Mouse (Mus musculus) macrophage (primary cell): Measurements from ENCODE around the gene Thbs3. TPM values are rescaled to one million over a fixed set of nuclear protein-coding genes. Genes with fewer than 3 reads are reported as not detected.

Experiments
- H3K27ac ChIP-seq: fragments of 350-480 bp; formaldehyde crosslinking; 2 replicates; pipeline ENCODE4 v1.9.0; 2021
- H3K36me3 ChIP-seq: fragments of 350-480 bp; formaldehyde crosslinking; 2 replicates; pipeline ENCODE4 v1.9.0; 2021; ENCODE audit errors: inconsistent target
- H3K4me3 ChIP-seq: fragments of 350-480 bp; formaldehyde crosslinking; 2 replicates; pipeline ENCODE4 v1.9.0; 2021; ENCODE audit errors: inconsistent target
- H3K79me2 ChIP-seq: fragments of 350-480 bp; formaldehyde crosslinking; 2 replicates; pipeline ENCODE4 v1.9.0; 2021; ENCODE audit errors: inconsistent target
- WGBS: methylation state at CpG from one replicate; pipeline ENCODE4 v1.1.7; 2026; ENCODE audit warnings: inconsistent platforms; ENCODE audit not compliant: missing documents; 5-methylcytosine and 5-hydroxymethylcytosine counted together
- polyA plus RNA-seq: library from polyadenylated mRNA; stranded (reverse); fragments of 250-400 nt; gene quantifications from 3 replicates; pipeline ENCODE4 v1.2.4, GENCODE M21; 2018; ENCODE audit warnings: inconsistent platforms

The Thbs3 gene
- polyA plus RNA-seq, 1 experiment from 2014 or later, result 0.34 TPM

DNA sequence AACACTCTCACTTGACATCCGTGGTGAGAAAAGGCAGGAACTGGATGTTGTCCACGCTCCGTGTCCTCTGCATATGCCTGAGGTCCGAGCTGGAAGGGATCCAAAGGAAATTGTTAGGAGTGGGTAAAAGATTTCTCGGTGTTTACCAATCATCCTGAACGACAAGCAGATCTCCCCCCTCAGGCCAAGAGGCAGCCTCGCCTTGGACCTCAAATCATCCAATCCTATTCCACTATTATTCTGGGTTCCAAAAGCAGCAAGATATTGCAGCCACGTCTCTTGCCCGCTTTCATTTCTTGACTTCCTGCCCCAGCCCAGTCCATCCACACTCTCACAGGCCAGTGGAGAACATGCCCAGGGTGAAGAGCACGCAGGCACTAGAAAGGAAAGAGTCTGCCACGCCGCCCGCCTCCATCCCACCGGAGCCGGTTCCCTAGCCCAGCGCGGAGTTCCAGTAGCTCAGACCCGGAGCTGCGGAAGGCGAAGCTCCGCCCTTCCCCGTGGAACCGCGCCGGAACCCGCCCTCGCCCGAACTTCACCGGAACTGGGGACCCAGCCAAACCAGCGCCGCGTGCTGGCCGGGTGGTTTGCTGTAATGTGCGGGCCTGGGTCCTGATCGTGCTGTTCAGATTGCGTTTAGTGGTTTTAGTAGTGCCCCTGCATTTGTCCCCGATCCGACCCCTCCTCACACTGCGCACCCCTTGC lies 55.2 kb downstream of the Thbs3 start, which contains the start of gene Slc50a1:
Slc50a1 (minus strand) TSS at position 520 of the 705 bp plus-strand sequence.
- Histone ChIP-seq H3K79me2 (peaks cover 11% of the 10 kb centered on the region; the same call in 1 of the 2 replicates), H3K36me3 (no peaks in the 10 kb centered on the region), H3K4me3 (peak within 1 kb of the TSS; percentile 73), H3K27ac (peak within 1 kb of the TSS; percentile 45; the same call in 1 of the 2 replicates)
- WGBS, result under 1% methylated on average over 39 of the region's 39 CpGs

DNA sequence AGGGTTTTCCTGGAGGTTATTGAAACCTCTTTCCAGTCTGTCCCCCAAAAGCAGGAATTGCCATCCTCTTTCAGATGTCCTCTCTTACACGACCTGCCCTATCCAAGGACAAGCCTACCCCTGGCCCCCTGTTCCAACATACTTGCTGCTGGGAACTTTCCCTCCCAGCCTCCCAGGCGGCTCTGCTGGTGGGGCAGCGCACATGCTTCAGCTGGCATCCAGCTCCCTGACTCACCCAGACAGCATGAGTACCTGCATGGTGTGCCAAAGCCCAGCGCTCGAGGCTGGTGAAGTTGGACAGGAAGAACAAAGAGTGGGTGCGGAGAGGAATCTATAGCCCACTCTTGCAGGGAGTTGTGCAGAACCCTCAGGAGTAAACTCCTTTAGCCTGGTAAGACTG lies 55.9 kb downstream of the Thbs3 start:
- no peak overlapping the region for H3K27ac ChIP-seq
- H3K79me2 ChIP-seq, result peaks cover 11% of the 10 kb centered on the region; the same call in 1 of the 2 replicates
- WGBS, result 72% methylated on average over 6 of the region's 6 CpGs
- H3K36me3 ChIP-seq, result no peaks in the 10 kb centered on the region
- peak overlapping the region; percentile 73; the same call in 1 of the 2 replicates for H3K4me3 ChIP-seq

DNA sequence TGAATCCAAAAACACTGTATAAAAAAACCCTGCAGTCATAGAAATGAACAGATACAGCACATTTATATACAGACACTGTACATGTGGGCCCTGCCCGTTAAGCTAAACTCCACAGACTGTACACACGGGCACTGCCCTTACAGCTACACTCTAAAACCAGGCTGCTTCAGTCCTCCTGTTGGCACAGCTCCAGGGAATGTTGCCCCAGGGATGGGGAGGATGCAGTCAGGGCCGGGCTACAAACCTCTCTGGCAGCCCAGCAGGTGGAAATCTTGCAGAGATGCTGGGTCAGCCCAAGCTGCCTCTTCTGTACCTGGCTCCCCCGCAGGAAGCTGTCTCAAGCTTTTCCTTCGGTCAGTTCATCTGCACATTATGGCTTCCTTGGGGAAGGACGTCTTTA lies 56.8 kb downstream of the Thbs3 start:
- no peak overlapping the region for H3K27ac ChIP-seq
- 98% methylated on average over 6 of the region's 6 CpGs for WGBS
- H3K79me2 ChIP-seq, result peaks cover 7% of the 10 kb centered on the region; the same call in 1 of the 2 replicates
- H3K4me3 ChIP-seq, result no peak overlapping the region
- H3K36me3 ChIP-seq, result no peaks in the 10 kb centered on the region

DNA sequence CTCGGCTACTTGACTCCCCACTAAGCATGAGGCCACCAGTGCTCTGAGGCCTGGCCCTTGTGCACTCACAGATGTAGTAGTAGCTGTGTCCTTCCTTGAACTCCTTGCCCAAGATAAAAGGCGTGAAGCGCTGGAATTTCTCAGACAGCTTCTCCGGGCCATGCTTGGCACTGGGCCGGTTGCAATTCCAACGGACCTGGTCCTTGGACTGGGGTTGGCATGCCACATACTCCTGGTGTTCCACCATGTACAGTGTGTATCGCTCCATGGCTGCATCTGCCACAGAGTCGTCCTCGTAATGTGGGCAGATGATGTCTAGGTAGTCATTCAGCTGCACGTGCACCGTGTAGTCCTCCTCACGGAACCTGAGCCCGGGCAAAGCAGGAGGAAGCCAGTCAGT lies 61.1 kb downstream of the Thbs3 start:
- WGBS, result 95% methylated on average over 13 of the region's 13 CpGs
- H3K4me3 ChIP-seq, result no peak overlapping the region
- H3K36me3 ChIP-seq, result no peaks in the 10 kb centered on the region
- no peaks in the 10 kb centered on the region for H3K79me2 ChIP-seq
- no peak overlapping the region for H3K27ac ChIP-seq

Other genes with a start within 250 kb of the Thbs3 start
- 8.1 to 14.4 TPM (median 11.2 TPM) in 3 replicates for gene Rusc1, start 121.9 kb upstream of the Thbs3 start, polyA plus RNA-seq
- not detected in 3 replicates for gene Gm43738, start 114.1 kb upstream of the Thbs3 start, polyA plus RNA-seq
- 31.5 to 168 TPM (median 106 TPM) in 3 replicates for gene Fdps, start 113.2 kb upstream of the Thbs3 start, polyA plus RNA-seq
- not detected in 3 replicates for gene Pklr, start 79.0 kb upstream of the Thbs3 start, polyA plus RNA-seq
- gene Hcn3, start 55.0 kb upstream of the Thbs3 start, polyA plus RNA-seq, result 0.11 to 0.20 TPM (median 0.15 TPM) in 3 replicates
- gene Clk2, start 50.4 kb upstream of the Thbs3 start, polyA plus RNA-seq, result 19.9 to 35.6 TPM (median 25.1 TPM) in 3 replicates
- 79.6 to 84.3 TPM (median 80.5 TPM) in 3 replicates for gene Scamp3, start 37.7 kb upstream of the Thbs3 start, polyA plus RNA-seq
- gene Fam189b, start 32.0 kb upstream of the Thbs3 start, polyA plus RNA-seq, result 1.1 to 4.4 TPM (median 1.9 TPM) in 3 replicates
- gene Gba, start 12.3 kb upstream of the Thbs3 start, polyA plus RNA-seq, result 205 to 294 TPM (median 220 TPM) in 3 replicates
- gene Mtx1, start 11.9 kb downstream of the Thbs3 start, polyA plus RNA-seq, result 55.2 to 102 TPM (median 79.3 TPM) in 3 replicates
- not detected in 3 replicates for gene Muc1, start 13.9 kb downstream of the Thbs3 start, polyA plus RNA-seq
- gene Krtcap2, start 30.8 kb downstream of the Thbs3 start, polyA plus RNA-seq, result 30.5 to 54.3 TPM (median 43.8 TPM) in 3 replicates
- gene Trim46, start 31.1 kb downstream of the Thbs3 start, polyA plus RNA-seq, result 0.22 TPM in 1 of 3 replicates, not detected in the others
- 23.7 to 90.4 TPM (median 70.3 TPM) in 3 replicates for gene Dpm3, start 44.2 kb downstream of the Thbs3 start, polyA plus RNA-seq
- 18.0 to 31.9 TPM (median 31.9 TPM) in 3 replicates for gene Slc50a1, start 55.4 kb downstream of the Thbs3 start, polyA plus RNA-seq
- 0.20 to 0.25 TPM in 2 of 3 replicates, not detected in the other for gene Efna1, start 66.0 kb downstream of the Thbs3 start, polyA plus RNA-seq
- gene Efna3, start 107.8 kb downstream of the Thbs3 start, polyA plus RNA-seq, result not detected in 3 replicates
- gene Efna4, start 122.8 kb downstream of the Thbs3 start, polyA plus RNA-seq, result not detected in 3 replicates
- gene Adam15, start 134.8 kb downstream of the Thbs3 start, polyA plus RNA-seq, result 143 to 250 TPM (median 157 TPM) in 3 replicates
- not detected in 3 replicates for gene Dcst2, start 146.8 kb downstream of the Thbs3 start, polyA plus RNA-seq
- not detected in 3 replicates for gene Dcst1, start 150.1 kb downstream of the Thbs3 start, polyA plus RNA-seq
- gene Zbtb7b, start 179.6 kb downstream of the Thbs3 start, polyA plus RNA-seq, result 41.6 to 50.1 TPM (median 42.1 TPM) in 3 replicates
- not detected in 3 replicates for gene Lenep, start 187.6 kb downstream of the Thbs3 start, polyA plus RNA-seq
- gene Flad1, start 196.7 kb downstream of the Thbs3 start, polyA plus RNA-seq, result 11.3 to 17.1 TPM (median 16.4 TPM) in 3 replicates
- gene Cks1b, start 203.2 kb downstream of the Thbs3 start, polyA plus RNA-seq, result 6.1 to 27.6 TPM (median 13.1 TPM) in 3 replicates
- 32.7 to 33.3 TPM (median 32.9 TPM) in 3 replicates for gene Shc1, start 203.3 kb downstream of the Thbs3 start, polyA plus RNA-seq
- 7.7 to 18.5 TPM (median 16.4 TPM) in 3 replicates for gene Pygo2, start 215.0 kb downstream of the Thbs3 start, polyA plus RNA-seq
- 5.3 to 6.8 TPM (median 5.4 TPM) in 3 replicates for gene Pbxip1, start 221.5 kb downstream of the Thbs3 start, polyA plus RNA-seq
- gene Pmvk, start 239.4 kb downstream of the Thbs3 start, polyA plus RNA-seq, result 15.3 to 25.4 TPM (median 21.3 TPM) in 3 replicates